Mouse (Mus musculus) megakaryocyte, embryonic 14.5 days (primary cell): ENCODE results near the gene Cnn1. TPM values are rescaled to one million over a fixed set of nuclear protein-coding genes. Genes with fewer than 3 reads are reported as not detected.
"Not testable (repeated sequence)": the region's sequence is repeated elsewhere in the genome, so short reads cannot be mapped to it uniquely, and the experiment has no call there.

ENCODE experiments used
- H3K27me3 ChIP-seq: replicated peaks from 2 replicates; pipeline ENCODE3; 2012; ENCODE audit warnings: inconsistent platforms
- H3K36me3 ChIP-seq: replicated peaks from 2 replicates; pipeline ENCODE3; 2012; ENCODE audit warnings: low read length, inconsistent platforms, mixed read lengths
- H3K4me1 ChIP-seq: 2 replicates; pipeline ENCODE4 v1.6.1; 2012; ENCODE audit warnings: inconsistent platforms
- H3K4me3 ChIP-seq: replicated peaks from 2 replicates; pipeline ENCODE3; 2012; ENCODE audit warnings: moderate library complexity, mild to moderate bottlenecking, inconsistent platforms
- H3K9me3 ChIP-seq: 2 replicates; pipeline ENCODE4 v1.6.1; 2012; ENCODE audit warnings: inconsistent platforms
- FLI1 ChIP-seq: IDR thresholded peaks from 2 replicates; pipeline ENCODE4 v1.6.1; 2012; ENCODE audit warnings: low read length, inconsistent platforms, mixed read lengths
- GATA1 ChIP-seq: IDR thresholded peaks from 3 replicates; pipeline ENCODE4 v1.6.1; 2012; ENCODE audit warnings: mixed read lengths, low read length, inconsistent platforms, borderline replicate concordance
- polyA plus RNA-seq: library from polyadenylated mRNA; stranded (reverse); fragments of >175 nt; gene quantifications from 2 replicates; pipeline ENCODE4 v1.2.3, GENCODE M21; 2012; ENCODE audit warnings: low replicate concordance; ENCODE audit not compliant: insufficient read depth

Gene Cnn1
- polyA plus RNA-seq, 1 experiment: not detected

DNA sequence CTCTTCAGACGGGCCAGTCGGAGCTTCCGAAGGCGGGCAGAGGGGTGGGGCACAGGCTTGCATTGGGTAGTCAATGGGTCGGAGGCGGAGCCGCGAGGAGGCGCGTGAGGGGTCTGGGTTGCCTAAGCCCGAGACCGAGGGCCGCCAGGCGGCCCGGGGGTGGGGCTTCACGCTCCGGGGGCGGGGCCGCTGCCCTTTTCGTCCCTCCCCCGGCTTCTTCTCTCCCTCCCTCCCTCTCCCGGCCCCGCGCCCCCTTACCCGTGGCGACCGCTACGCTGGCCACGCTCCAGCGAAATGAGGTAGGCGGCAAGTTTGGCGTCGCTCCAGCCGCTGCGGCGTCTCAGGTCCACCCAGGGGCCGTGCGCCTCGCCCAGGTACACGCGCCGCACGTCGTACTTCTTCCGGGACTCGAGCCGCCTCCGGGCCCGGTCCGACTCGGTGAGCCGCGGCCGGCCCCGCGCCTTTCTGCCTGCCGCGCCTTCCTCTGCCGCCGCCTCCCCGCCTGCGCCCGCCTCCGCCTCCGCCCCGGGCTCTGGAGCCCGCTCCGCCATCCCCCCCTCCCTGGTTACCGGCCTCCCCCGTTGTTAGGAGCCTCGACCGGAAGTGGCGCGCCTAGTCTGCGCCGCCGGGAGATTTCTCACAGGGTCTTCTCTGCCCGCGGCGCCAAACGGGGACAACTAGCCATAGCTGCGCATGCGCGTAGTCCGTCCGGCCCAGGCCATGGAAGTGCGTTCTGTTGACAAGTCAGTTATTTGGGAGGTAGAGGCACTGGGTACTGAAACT lies 28.0 kb upstream of the Cnn1 start, which contains the start of the genes Gm49318 and Zfp653:
Gene Gm49318, minus strand, starts transcription at position 469 of the 783 bp plus-strand sequence.
Gene Zfp653, minus strand, starts transcription at position 586 of the 783 bp plus-strand sequence.
- H3K36me3 ChIP-seq: peaks cover 63% of the 10 kb centered on the region
- H3K4me1 ChIP-seq: peaks cover 24% of the 10 kb centered on the region
- H3K4me3 ChIP-seq: peak within 1 kb of the TSS; percentile 98
- no peaks in the 10 kb centered on the region for H3K27me3 ChIP-seq
- TF ChIP-seq GATA1 (no peak), FLI1 (peak; percentile 21; the same call in 1 of the 2 replicates)
- no peaks in the 10 kb centered on the region for H3K9me3 ChIP-seq

DNA sequence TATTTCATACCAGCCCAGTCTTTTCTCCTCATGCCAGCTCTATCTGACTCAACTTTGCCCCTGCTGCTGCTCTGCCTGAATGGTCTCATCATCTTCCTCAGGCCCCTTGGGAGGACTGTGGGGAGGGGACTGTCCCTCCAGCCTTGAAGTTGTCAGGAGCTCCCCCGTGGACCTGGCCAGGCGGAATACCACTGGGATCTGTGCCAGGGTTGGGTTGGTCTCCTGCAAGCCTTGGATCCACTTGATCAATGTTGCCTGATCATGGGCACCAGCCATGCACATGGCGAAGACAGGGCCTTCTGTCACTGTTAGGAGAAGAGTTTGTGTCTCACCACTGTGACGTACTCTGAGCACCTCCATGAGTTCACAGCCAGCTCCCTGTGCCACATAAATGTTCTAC lies 26.7 kb upstream of the Cnn1 start:
- Histone ChIP-seq H3K4me1 (peaks cover 19% of the 10 kb centered on the region), H3K36me3 (peaks cover 67% of the 10 kb centered on the region)
- TF ChIP-seq GATA1 (no peak), FLI1 (no peak)

DNA sequence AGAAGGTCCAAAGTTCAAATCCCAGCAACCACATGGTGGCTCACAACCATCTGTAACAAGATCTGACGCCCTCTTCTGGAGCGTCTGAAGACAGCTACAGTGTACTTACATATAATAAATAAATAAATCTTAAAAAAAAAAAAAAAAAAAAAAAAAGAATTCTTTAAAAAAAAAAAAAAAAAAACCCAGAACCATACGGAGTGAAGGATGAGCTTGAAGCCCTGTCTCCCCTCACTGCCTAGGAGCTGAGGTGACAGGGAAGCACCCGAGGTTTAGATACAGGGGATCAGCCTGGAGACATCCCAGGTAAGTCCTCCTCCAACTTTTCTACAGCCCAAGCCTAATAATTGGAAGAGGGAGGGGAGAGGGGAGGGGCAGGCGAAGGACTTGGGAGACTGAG lies 23.2 kb upstream of the Cnn1 start:
- H3K4me3 ChIP-seq, H3K9me3 ChIP-seq, H3K27me3 ChIP-seq, H3K4me1 ChIP-seq: not testable (repeated sequence)
- peaks cover 70% of the 10 kb centered on the region for H3K36me3 ChIP-seq

More for the DNA sequence above, 26.7 kb upstream of the Cnn1 start:
- Histone ChIP-seq H3K27me3 (no peaks in the 10 kb centered on the region), H3K9me3 (no peaks in the 10 kb centered on the region), H3K4me3 (peak overlapping the region; percentile 14)

DNA sequence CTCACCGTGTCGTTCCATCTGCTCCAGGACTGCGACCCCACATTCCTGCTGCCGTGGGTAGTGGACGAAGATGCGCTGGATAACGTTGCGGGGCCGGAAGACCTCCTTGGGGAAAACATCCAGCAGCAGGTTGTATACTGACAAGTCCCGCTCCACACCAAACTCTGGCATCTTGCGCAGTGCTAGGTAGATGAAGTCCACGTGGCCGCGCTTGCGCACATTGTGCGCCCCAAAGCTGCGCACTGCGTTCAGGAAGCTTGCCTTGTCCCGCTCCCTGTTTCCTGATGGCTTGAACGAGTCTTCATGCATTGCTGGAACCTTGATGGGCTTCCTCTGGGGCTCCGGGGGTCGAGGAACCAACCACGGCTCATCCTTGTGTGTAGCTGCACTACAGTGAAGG lies 22.8 kb upstream of the Cnn1 start:
- Histone ChIP-seq H3K36me3 (peaks cover 70% of the 10 kb centered on the region), H3K4me1 (peaks cover 7% of the 10 kb centered on the region), H3K9me3 (no peaks in the 10 kb centered on the region), H3K4me3 (no peak overlapping the region), H3K27me3 (no peaks in the 10 kb centered on the region)
- TF ChIP-seq GATA1 (no peak), FLI1 (no peak)

DNA sequence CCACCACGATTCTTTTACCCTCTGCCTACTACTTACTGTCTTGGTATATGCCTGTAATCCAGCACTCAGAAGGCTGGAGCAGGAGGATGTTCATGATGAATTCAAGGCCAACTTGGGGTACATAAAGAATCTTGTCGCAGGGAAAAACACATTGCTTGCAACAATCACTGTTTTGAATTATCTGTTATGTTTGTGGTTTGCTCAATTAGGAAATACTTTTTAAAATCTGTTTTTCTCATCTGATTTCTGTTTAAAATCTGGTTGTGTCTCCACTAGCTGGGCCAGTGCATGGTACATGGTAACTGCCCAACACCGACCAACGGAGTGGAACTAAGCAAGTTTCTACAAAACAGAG lies 14.4 kb upstream of the Cnn1 start:
- Histone ChIP-seq H3K36me3 (peaks cover 17% of the 10 kb centered on the region), H3K4me3 (peak overlapping the region; percentile 98), H3K9me3 (no peaks in the 10 kb centered on the region), H3K27me3 (peaks cover 5% of the 10 kb centered on the region), H3K4me1 (peaks cover 34% of the 10 kb centered on the region)
- TF ChIP-seq FLI1 (no peak), GATA1 (no peak)

DNA sequence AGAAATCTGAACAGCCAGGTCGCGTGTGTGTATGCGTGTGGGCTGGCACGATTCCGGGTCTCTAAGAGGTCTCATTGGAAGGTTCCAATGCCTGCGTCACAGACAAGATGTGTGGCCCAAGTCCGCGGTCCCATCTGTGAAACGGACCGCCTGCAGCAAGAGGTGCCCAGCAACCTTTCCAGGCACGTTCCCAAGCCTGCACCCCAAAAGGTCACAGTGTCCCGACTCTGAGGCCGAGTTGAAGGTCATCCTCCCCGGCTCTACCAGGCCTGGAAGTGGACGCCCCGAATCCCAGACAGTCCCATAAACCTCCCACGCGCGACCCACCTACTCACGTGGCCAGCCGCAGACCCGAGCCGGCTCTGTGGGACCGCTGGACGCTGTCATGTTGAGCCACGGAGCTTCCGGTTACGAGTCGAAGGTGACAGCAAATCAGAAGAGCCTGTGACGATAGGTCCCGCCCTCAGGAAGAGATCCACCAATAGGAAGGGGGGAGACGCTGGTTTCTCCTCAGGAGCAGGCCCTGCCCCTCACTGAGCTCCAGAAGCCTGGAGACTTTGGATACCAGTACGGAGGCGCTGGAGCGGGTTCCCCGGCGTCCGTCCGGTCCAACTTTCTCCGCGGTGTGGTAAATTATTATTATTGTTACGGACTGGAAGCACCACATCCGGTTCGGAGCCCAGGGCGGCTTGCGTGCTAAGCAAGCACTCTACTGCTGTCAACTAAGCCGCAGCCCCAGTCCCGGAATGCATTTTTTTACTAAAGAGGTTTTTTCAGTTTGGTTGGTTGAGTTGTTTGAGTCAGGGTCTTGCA lies 13.8 kb upstream of the Cnn1 start, which contains the start of gene Ecsit:
Gene Ecsit, minus strand, starts transcription at position 417 of the 813 bp plus-strand sequence.
- Histone ChIP-seq H3K4me3 (peak within 1 kb of the TSS; percentile 98), H3K9me3 (no peaks in the 10 kb centered on the region), H3K27me3 (peaks cover 7% of the 10 kb centered on the region), H3K36me3 (peaks cover 12% of the 10 kb centered on the region), H3K4me1 (peaks cover 34% of the 10 kb centered on the region)
- TF ChIP-seq GATA1 (no peak), FLI1 (peak; percentile 15; the same call in 1 of the 2 replicates)

DNA sequence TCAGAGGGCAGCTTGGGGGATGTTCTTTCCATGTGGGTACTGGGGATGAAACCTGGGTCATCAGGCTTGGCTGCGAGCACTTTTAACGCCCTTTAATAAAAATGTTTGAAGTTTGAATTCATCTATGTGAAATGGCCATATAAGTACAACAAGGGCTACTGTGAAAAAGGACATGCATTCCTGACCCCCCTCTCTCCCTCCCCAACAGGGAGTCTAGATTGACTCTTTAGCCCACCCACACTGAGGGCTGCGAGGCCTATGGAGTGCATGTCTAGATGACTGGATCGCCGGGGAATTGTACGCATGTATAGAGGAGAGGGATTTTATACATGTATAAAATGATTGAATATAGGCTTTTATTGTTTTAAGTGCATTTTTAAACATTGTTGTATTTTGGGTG lies 13.0 kb upstream of the Cnn1 start:
- H3K27me3 ChIP-seq: peaks cover 7% of the 10 kb centered on the region
- H3K36me3 ChIP-seq: peaks cover 7% of the 10 kb centered on the region
- peak overlapping the region; percentile 98 for H3K4me3 ChIP-seq
- no peaks in the 10 kb centered on the region for H3K9me3 ChIP-seq
- peaks cover 34% of the 10 kb centered on the region for H3K4me1 ChIP-seq
- no peak for TF ChIP-seq FLI1

DNA sequence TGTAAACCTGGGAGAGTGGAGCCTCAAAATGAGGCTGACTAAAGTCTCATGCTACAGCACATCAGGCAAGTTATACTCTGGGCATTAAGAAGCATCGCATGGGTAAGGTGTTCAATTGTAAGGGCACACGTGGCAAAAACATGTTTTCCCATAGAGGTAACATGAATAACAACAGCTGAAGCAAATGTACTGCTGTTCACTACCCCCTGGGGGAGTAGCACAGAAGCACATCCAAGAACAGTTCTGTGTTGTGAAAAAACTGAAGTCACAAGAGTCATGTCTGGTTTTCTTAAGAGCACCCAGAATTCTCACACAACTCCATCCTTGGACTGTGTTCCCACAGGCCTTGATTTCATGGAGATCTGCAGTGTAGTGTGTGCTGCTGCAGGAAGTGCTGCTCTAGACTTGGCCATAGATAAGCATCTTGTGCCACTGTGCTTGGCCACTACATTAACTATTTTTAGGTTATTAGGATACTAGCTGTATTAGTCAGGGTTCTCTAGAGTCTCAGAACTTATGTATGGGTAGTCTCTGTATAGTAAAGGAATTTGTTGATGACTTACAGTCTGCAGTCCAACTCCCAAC lies 11.9 kb upstream of the Cnn1 start:
- Histone ChIP-seq H3K4me1 (peaks cover 34% of the 10 kb centered on the region), H3K27me3 (peaks cover 10% of the 10 kb centered on the region), H3K9me3 (no peaks in the 10 kb centered on the region), H3K4me3 (no peak overlapping the region), H3K36me3 (peaks cover 7% of the 10 kb centered on the region)
- TF ChIP-seq GATA1: no peak
- no peak for TF ChIP-seq FLI1

DNA sequence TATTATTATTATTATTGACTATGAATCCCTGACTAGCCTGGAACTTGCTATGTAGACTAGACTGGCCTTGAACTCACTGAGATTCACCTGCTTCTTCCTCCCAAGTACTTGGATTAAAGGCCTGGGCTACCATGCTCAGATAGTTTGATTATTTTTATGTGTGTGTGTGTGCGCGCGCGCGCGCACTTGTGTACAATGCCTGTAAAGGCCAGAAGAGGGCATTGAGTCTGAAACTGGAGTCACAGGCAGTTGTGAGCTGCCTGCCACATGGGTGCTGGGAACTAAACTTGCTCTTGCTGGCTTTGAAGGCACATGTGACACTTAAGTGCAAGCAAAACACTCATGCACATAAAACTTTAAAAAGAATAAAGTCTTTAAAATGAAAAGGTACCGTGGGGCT lies 9.7 kb upstream of the Cnn1 start:
- Histone ChIP-seq H3K27me3 (peaks cover 21% of the 10 kb centered on the region), H3K4me3 (no peak overlapping the region), H3K9me3 (no peaks in the 10 kb centered on the region), H3K36me3 (no peaks in the 10 kb centered on the region), H3K4me1 (peaks cover 28% of the 10 kb centered on the region)
- TF ChIP-seq GATA1 (no peak), FLI1 (no peak)

DNA sequence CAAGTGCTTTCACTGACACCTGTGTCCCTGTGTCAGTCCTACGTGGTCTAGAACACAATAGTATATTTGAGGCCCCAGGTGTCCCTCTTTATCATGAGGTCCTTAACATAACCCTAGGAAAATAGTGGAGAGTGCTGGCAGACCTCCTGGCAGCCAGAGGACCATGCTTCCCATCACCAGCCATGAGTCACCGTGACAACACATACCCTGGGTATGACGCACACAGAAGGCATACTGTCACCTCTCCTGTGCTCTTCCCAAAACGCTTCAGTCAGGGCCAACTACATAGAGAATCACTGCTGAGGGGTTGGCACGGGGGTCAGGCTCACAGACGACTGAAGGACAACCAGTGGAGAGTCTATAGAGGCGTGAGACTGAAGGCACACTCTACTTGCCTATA lies 9.0 kb upstream of the Cnn1 start:
- H3K9me3 ChIP-seq: no peaks in the 10 kb centered on the region
- peaks cover 21% of the 10 kb centered on the region for H3K4me1 ChIP-seq
- H3K27me3 ChIP-seq: peaks cover 23% of the 10 kb centered on the region
- H3K36me3 ChIP-seq: no peaks in the 10 kb centered on the region
- TF ChIP-seq FLI1 (no peak), GATA1 (no peak)
- H3K4me3 ChIP-seq: no peak overlapping the region
